Mouse (Mus musculus) B cell, adult (primary cell): ENCODE data around the gene Efna3. TPM values are rescaled to one million over a fixed set of nuclear protein-coding genes. Genes with fewer than 3 reads are reported as not detected.

ENCODE experiments used
- total RNA-seq: library from RNA; stranded (reverse); gene quantifications from 4 replicates; pipeline ENCODE4 v1.2.4, GENCODE M21; 2023; ENCODE audit not compliant: inconsistent age

The Efna3 gene
- total RNA-seq, result not detected in 4 replicates

DNA sequence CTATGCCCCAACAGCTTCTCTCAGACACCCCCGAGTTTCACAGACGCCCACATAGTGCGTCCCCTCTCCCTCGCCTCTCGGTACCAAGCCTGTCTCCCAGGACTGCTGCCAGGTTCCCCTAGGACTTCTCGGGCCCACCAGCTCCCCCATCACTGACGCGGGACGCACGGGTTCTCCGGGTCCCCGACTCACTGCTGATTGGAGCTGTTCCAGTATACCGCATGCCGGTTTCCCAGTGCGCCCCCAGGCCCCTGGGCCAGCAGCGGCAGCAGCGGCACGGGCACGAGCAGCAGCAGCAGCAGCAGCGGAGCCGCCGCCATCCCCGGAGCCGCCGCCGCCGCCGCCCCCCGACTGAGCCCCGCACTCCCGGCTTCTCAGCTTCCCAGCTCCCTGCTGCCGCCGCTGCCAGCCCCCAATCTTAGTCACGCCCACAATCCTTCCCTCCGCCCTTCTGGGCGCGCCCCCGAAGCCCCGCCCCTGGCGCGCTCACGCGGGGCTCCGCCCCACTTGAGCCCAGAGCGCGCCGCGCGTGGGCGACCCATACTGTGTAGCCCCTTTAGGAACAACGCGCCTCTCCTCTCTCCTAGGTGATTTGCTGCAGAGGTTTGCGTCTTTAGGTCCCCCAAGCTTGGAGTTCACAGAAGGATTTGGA lies at the start of gene Efna3:
Gene Efna3, minus strand, starts transcription at position 452 of the 652 bp plus-strand sequence.

DNA sequence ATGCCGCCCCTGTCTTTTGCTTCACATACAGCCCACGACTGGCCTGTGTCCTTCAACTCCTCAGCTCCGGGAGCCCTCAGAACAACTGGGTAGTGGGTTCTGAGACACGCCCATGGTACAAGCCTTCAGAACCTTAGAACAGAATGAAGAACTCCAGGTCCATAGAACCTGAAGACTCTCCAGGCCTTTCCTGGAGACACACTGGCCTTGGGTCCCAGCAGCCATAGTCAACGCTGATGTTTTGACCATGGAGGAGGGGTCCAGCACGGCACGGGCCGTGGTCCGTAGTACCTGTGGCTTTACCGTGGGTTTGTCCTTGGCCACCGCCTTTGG lies 42.4 kb upstream of the Efna3 start, which contains the start of gene Dcst1:
Gene Dcst1, minus strand, starts transcription at position 101 of the 333 bp plus-strand sequence.

GRCm38 (mm10) chr3:89361675-89362074 lies 38.9 kb upstream of the Efna3 start, which contains the start of gene Dcst2:
Dcst2 (plus strand) TSS chr3:89361975.

DNA sequence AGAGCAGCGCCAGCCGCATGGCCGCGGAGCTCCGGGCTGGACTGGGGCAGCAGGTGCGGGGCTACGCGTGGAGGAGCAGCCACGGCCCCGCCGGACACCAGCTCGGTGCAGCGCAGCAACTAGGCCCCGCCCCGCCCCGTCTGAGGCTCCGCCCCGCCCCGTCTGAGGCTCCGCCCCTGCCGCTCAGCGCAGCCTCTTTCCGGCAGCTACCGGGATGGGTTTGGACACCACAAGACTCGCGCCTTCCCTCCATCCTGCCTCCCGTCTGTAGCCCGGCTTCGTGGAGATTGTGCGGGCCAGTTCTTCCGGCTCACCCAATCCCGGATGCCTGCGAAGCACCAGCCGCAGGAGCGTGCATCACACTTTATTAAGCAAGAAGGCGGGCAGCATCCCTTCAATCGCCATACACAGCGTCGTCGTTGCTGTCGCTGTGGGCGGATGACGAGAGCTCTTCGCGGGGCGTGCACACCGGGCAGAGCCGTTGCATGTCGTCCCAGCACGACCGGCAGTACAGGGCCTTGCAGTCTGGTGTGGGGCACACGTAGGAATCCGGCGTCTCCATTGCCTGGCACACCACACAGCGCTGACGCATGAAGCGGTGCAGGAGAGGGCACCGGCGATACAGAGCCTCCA lies 27.2 kb upstream of the Efna3 start, which contains the start of gene Adam15:
Gene Adam15, minus strand, starts transcription at position 128 of the 633 bp plus-strand sequence.

DNA sequence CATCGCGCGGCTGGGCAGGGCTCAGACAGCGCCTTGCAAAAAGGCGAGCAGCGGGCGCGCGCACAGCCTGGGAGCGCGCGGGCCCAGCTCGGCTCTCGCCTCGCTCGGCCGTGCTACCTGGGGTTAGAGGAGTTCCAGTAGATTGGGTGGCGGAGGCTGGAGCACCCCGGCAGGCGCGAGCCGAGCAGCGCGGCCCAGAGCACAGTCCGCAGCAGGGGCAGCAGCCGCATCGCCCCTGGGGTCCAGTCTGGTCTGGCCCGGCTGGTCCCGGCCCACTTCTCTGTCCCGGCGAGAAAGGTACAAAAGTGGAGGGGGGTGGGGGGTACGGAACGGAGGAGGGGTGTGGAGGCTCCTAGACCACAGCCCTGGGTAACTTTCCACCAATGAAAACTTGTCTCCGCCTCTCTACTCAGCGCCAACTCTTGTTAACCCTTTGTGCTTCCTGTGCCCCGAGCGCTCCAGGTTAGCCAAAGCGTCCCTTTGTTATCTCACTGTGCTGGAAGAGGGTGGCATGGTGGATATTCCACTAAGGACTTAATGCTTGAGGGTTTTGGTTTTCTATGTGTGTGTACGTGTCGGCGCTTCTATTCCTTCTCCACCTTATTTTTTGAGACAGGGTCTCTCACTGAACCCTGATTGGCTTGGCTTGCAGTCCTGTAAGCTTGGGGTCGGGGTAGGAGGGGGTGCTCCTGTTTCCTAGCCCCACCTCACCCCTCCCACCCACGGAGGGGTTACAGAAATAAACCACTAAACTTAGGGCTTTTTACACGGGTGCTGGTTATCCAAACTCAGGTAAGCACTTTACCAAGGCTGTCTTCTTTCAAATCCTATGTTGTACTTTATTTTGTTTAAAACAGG lies 15.2 kb upstream of the Efna3 start, which contains the start of gene Efna4:
Gene Efna4, minus strand, starts transcription at position 308 of the 858 bp plus-strand sequence.

GRCm38 (mm10) chr3:89280606-89281511 lies 41.9 kb downstream of the Efna3 start, which contains the start of gene Efna1:
Efna1 (minus strand) TSS chr3:89281142.

GRCm38 (mm10) chr3:89270051-89270755 lies 52.6 kb downstream of the Efna3 start, which contains the start of gene Slc50a1:
Slc50a1 (minus strand) TSS chr3:89270570.

Other genes starting within 250 kb of the Efna3 start
- gene Rusc1, start 229.7 kb downstream of the Efna3 start, total RNA-seq, result 46.6 to 58.3 TPM (median 51.4 TPM) in 4 replicates
- gene Gm43738, start 221.9 kb downstream of the Efna3 start, total RNA-seq, result not detected in 4 replicates
- gene Fdps, start 221.0 kb downstream of the Efna3 start, total RNA-seq, result 16.5 to 21.8 TPM (median 18.6 TPM) in 4 replicates
- 0.18 TPM in 1 of 4 replicates, not detected in the others for gene Pklr, start 186.8 kb downstream of the Efna3 start, total RNA-seq
- 2.1 to 4.4 TPM (median 4.1 TPM) in 4 replicates for gene Hcn3, start 162.8 kb downstream of the Efna3 start, total RNA-seq
- gene Clk2, start 158.2 kb downstream of the Efna3 start, total RNA-seq, result 137 to 156 TPM (median 153 TPM) in 4 replicates
- gene Scamp3, start 145.5 kb downstream of the Efna3 start, total RNA-seq, result 106 to 112 TPM (median 108 TPM) in 4 replicates
- gene Fam189b, start 139.8 kb downstream of the Efna3 start, total RNA-seq, result 14.0 to 22.6 TPM (median 17.1 TPM) in 4 replicates
- gene Gba, start 120.0 kb downstream of the Efna3 start, total RNA-seq, result 87.6 to 95.2 TPM (median 90.4 TPM) in 4 replicates
- 7.6 to 14.7 TPM (median 8.8 TPM) in 4 replicates for gene Thbs3, start 107.8 kb downstream of the Efna3 start, total RNA-seq
- 208 to 228 TPM (median 213 TPM) in 4 replicates for gene Mtx1, start 95.9 kb downstream of the Efna3 start, total RNA-seq
- 0.80 to 2.1 TPM (median 1.1 TPM) in 4 replicates for gene Muc1, start 93.9 kb downstream of the Efna3 start, total RNA-seq
- 92.4 to 106 TPM (median 94.3 TPM) in 4 replicates for gene Krtcap2, start 77.0 kb downstream of the Efna3 start, total RNA-seq
- 2.8 to 4.4 TPM (median 3.4 TPM) in 4 replicates for gene Trim46, start 76.7 kb downstream of the Efna3 start, total RNA-seq
- 63.2 to 86.3 TPM (median 79.6 TPM) in 4 replicates for gene Dpm3, start 63.6 kb downstream of the Efna3 start, total RNA-seq
- gene Slc50a1, start 52.4 kb downstream of the Efna3 start, total RNA-seq, result 136 to 155 TPM (median 153 TPM) in 4 replicates
- gene Efna1, start 41.8 kb downstream of the Efna3 start, total RNA-seq, result 0.48 to 1.5 TPM (median 0.78 TPM) in 4 replicates
- not detected in 4 replicates for gene Efna4, start 15.1 kb upstream of the Efna3 start, total RNA-seq
- 4.5 to 7.9 TPM (median 5.5 TPM) in 4 replicates for gene Adam15, start 27.0 kb upstream of the Efna3 start, total RNA-seq
- not detected in 4 replicates for gene Dcst2, start 39.0 kb upstream of the Efna3 start, total RNA-seq
- not detected in 4 replicates for gene Dcst1, start 42.3 kb upstream of the Efna3 start, total RNA-seq
- gene Zbtb7b, start 71.8 kb upstream of the Efna3 start, total RNA-seq, result 50.9 to 68.8 TPM (median 61.8 TPM) in 4 replicates
- 1.3 TPM in 1 of 4 replicates, not detected in the others for gene Lenep, start 79.8 kb upstream of the Efna3 start, total RNA-seq
- gene Flad1, start 88.9 kb upstream of the Efna3 start, total RNA-seq, result 40.2 to 51.7 TPM (median 45.4 TPM) in 4 replicates
- gene Cks1b, start 95.4 kb upstream of the Efna3 start, total RNA-seq, result 2.9 to 5.9 TPM (median 4.7 TPM) in 4 replicates
- 86.4 to 99.2 TPM (median 94.7 TPM) in 4 replicates for gene Shc1, start 95.5 kb upstream of the Efna3 start, total RNA-seq
- 34.3 to 43.6 TPM (median 35.5 TPM) in 4 replicates for gene Pygo2, start 107.2 kb upstream of the Efna3 start, total RNA-seq
- gene Pbxip1, start 113.7 kb upstream of the Efna3 start, total RNA-seq, result 126 to 144 TPM (median 138 TPM) in 4 replicates
- 15.8 to 18.6 TPM (median 16.8 TPM) in 4 replicates for gene Pmvk, start 131.6 kb upstream of the Efna3 start, total RNA-seq
- not detected in 4 replicates for gene Kcnn3, start 197.2 kb upstream of the Efna3 start, total RNA-seq